Mouse (Mus musculus) midbrain, embryonic 10.5 days (tissue): ENCODE data around the gene Nkapd1. TPM values are rescaled to one million over a fixed set of nuclear protein-coding genes. Genes with fewer than 3 reads are reported as not detected.

ENCODE experiments used
- DNase-seq: peaks from one replicate; pipeline ENCODE4 v3.0.0-alpha.2; 2017; ENCODE audit warnings: low spot score
- H3K27ac ChIP-seq: fragments of 300-500 bp; sonication (generic); replicated peaks from 2 replicates; pipeline ENCODE4 v1.5.1; 2016; ENCODE audit warnings: mild to moderate bottlenecking
- H3K27me3 ChIP-seq: fragments of 300-500 bp; sonication (generic); 2 replicates; pipeline ENCODE4 v1.6.1; 2016; ENCODE audit warnings: low read depth, mild to moderate bottlenecking; ENCODE audit not compliant: poor library complexity, severe bottlenecking
- H3K36me3 ChIP-seq: fragments of 300-500 bp; sonication (generic); 2 replicates; pipeline ENCODE4 v1.6.1; 2016; ENCODE audit warnings: mild to moderate bottlenecking, moderate library complexity
- H3K4me1 ChIP-seq: fragments of 300-500 bp; sonication (generic); 2 replicates; pipeline ENCODE4 v1.6.1; 2016
- H3K4me3 ChIP-seq: fragments of 300-500 bp; sonication (generic); 2 replicates; pipeline ENCODE4 v1.5.1; 2016; ENCODE audit warnings: mild to moderate bottlenecking, moderate library complexity
- H3K9me3 ChIP-seq: fragments of 300-500 bp; sonication (generic); replicated peaks from 2 replicates; pipeline ENCODE4 v1.6.1; 2016; ENCODE audit warnings: mild to moderate bottlenecking
- WGBS: fragments of 180-500 bp; shearing (Covaris S2); methylation state at CpG from one replicate; pipeline ENCODE4 v1.1.7; 2016; 5-methylcytosine and 5-hydroxymethylcytosine counted together
- polyA plus RNA-seq: library from polyadenylated mRNA; unstranded; fragments of >200 nt; fragmentation: Nextera tagmentation; extraction: Ambion mirVana; gene quantifications from 2 replicates; pipeline ENCODE4 v1.2.1, GENCODE M21; 2016

Nkapd1 gene
- polyA plus RNA-seq = 19.9 and 20.2 TPM in 2 replicates

DNA sequence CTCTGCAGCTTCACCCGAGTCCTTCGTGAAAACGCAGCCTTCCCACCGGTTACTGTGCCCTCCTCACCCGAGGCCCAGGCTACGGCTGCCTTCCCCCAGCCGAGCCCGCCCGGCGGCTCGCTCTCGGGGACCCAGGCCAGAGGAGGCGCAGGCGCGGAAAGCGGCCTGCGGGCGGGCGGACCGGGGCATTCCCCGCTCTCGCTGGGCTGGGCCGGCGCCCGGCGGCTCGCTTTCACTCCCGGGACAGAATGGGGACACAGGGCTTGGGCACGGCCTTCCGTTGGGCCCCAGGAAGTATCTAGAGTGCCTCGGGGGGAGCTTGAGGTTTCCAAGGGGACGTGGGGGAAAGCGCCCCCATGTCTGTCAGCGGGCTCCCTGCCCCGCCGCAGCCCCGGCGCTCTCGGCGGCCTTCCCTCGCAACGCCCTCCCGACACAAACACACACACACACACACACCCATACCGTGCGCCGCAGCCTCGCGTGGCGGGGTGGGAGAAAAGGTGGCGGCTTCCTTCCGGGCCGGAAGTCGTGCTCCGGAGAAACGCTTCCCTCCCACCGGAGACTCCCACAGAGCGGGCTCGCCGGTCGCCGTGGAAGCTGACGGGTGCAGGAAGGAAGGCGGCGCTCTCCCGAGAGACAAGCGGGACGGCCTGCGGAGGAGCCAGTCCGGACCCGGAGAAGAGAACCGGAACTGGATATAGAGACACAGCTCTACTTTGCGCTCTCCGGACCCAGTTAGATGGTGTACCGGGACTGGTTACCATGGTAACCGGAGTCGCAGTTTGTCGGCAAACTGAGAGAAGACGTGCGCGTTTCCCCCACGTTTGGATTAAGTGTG, at the start of gene Nkapd1, which contains the start of gene Pih1d2:
Gene Nkapd1 (minus strand): TSS at position 699 of the 838 bp plus-strand sequence.
Gene Pih1d2 (plus strand): TSS at position 556 of the 838 bp plus-strand sequence.
- Histone ChIP-seq H3K4me1 (peaks cover 18% of the 10 kb centered on the region), H3K4me3 (peak within 1 kb of the TSS; percentile 89), H3K27ac (peak within 1 kb of the TSS; percentile 96), H3K36me3 (peaks cover 34% of the 10 kb centered on the region), H3K9me3 (no peaks in the 10 kb centered on the region), H3K27me3 (no peaks in the 10 kb centered on the region)
- DNase-seq = peak; percentile 87
- WGBS = under 1% methylated on average over 80 of the region's 81 CpGs

DNA sequence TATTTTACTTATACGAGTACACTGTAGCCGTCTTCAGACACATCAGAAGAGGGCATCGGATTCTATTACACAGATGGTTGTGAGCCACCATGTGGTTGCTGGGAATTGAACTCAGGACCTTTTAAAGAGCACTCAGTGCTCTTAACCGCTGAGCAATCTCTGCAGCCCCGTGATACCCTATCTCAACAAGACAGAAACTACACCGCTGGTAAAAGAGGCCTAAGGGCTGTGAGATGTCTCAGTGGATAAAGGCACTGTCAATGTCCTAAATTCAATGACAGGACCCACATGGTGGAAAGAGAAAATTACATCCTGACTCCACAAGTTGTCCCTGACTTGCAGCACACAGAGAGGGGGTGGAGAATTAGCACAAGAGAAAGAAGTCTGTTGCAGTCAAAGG, 49.2 kb upstream of the Nkapd1 start:
- H3K4me3 ChIP-seq = no peak overlapping the region
- no peaks in the 10 kb centered on the region for H3K9me3 ChIP-seq
- no peaks in the 10 kb centered on the region for H3K27me3 ChIP-seq
- no peaks in the 10 kb centered on the region for H3K4me1 ChIP-seq
- no peak for DNase-seq
- H3K36me3 ChIP-seq = peaks cover 32% of the 10 kb centered on the region
- WGBS = 91% methylated on average over 6 of the region's 6 CpGs
- H3K27ac ChIP-seq = no peak overlapping the region

DNA sequence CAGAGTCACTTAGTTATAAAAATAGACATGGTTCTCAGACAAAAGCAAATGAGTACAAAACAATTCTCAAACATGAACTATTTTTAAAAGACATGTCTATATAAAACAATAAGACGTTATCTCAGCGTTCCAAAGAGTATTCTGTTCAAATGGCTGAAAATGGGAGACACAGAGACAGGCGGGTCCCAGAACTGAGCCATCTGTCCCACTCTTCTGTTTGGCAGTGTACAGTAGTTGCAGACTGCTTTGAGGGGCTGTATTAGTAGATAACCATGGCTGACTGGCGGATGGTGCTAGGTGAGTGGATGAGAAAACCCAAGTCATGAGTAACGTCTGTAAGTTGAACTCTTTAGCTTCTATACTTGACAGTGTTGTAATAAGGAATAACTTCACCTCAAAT, 47.6 kb upstream of the Nkapd1 start:
- DNase-seq = no peak
- peaks cover 32% of the 10 kb centered on the region for H3K36me3 ChIP-seq
- WGBS = 94% methylated on average over 5 of the region's 5 CpGs

DNA sequence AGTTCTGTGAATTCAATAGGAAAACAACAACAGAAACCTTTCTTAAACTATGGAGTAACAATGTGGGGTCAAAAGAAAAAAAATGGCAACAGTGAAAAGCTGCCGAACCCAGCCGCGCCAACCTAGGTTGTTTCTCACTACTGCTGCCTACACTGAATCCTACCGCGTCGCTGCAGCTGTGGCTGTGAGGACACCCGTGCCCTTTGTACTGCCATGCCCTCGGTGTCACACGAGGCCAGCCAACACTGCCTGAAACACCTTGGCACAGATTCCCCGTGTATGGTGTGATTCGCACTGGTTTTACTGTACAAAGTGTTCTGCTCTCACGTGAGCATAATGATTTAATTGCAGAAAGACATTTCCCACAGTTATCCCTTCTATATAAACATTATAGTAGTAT, 43.2 kb upstream of the Nkapd1 start:
- no peak overlapping the region for H3K27ac ChIP-seq
- no peaks in the 10 kb centered on the region for H3K9me3 ChIP-seq
- peak; percentile 26 for DNase-seq
- H3K4me3 ChIP-seq = peak overlapping the region; percentile 96
- WGBS = 27% methylated on average over 12 of the region's 12 CpGs
- peaks cover 30% of the 10 kb centered on the region for H3K36me3 ChIP-seq
- no peaks in the 10 kb centered on the region for H3K27me3 ChIP-seq
- peaks cover 23% of the 10 kb centered on the region for H3K4me1 ChIP-seq

More for the DNA sequence above, 47.6 kb upstream of the Nkapd1 start:
- no peak overlapping the region for H3K27ac ChIP-seq
- no peaks in the 10 kb centered on the region for H3K27me3 ChIP-seq
- no peaks in the 10 kb centered on the region for H3K9me3 ChIP-seq
- H3K4me3 ChIP-seq = no peak overlapping the region
- H3K4me1 ChIP-seq = peaks cover 8% of the 10 kb centered on the region

DNA sequence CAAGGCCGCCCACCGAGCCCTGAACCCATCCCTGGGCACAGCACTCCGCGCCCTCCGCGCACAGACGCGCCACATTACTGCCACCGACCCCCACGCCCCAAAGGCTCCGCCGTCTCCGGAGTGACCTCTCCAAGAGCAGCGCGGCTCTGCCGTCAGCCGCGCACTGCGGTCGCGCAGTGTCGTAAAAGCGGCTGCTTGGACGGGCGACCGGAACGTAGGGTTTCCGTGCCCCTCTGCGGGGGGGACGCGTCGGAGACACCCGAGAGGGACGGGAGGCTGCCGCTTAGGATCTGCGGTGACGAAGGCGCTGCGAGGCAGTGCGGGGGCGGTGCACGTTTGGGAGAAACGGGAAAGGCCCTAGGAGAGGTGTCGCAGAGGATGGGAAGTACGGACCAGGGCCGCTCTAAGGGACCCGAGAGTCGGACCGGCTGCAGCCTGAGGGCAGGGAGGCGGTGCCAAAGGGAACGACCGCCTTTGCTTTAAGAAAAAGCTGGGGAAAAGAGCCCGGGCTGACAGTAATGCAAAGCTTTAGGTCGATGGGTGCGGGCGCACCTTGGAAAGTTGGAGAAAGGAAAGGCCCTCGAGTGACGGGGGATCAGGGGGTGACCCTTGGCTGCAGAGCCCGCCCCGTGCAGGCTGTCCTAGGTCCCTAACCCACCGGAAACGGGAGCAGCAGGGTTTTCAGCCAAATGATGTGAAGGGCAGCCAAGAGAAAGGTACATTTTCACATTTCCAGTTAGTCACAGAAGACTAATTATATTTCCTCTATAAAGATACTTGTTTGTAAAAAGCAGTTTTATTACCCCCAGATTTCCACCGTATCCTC, 42.3 kb upstream of the Nkapd1 start, which contains the start of gene Dlat:
Gene Dlat (minus strand): TSS at position 389 of the 826 bp plus-strand sequence.
- Histone ChIP-seq H3K4me1 (peaks cover 23% of the 10 kb centered on the region), H3K27me3 (no peaks in the 10 kb centered on the region), H3K4me3 (peak within 1 kb of the TSS; percentile 96), H3K9me3 (no peaks in the 10 kb centered on the region), H3K27ac (peak within 1 kb of the TSS; percentile 94), H3K36me3 (peaks cover 32% of the 10 kb centered on the region)
- DNase-seq = peak; percentile 91
- WGBS = under 1% methylated on average over 63 of the region's 63 CpGs

DNA sequence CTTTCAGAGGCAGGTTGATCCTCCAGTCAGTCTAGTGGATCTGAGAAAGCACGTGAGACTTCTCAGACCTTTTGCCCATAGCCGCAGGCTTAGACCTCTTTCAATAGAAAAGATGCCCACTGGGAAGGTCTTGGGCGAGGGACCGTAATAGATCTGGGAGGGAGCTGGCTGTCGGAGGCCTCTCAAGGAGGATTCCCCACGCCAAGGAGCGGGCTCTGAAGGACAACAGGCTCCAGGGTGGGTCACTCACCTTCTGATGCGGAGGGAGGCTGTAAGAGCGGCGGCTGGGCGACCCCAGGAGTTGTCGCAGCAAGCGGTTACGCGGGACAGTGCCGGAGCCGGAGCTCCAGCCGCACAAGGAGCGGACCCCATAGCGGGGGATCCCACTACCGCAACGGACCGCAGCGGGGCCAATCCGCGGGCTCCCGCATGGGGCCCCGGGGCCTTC, 41.7 kb upstream of the Nkapd1 start:
- H3K27ac ChIP-seq = peak overlapping the region; percentile 94
- WGBS = 2% methylated on average over 28 of the region's 28 CpGs

DNA sequence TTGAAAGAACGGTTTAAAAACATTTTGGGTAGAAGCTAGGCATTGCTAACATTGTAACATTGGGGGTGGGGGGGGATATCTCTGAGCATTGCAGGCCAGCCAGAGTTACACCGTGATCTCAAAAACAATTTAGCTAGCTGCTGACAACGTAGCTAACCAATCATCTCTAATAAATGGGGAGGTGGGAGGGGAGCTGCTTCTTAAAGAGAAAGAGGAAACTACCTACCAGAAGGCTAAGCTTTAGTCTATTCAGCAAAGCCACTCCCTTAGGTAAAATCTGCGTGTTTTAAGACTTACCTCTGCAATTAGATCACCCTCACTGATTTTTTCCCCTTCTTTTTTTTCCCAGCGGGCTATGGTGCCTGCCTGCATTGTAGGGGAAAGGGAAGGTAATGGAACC, 41.1 kb upstream of the Nkapd1 start:
- H3K9me3 ChIP-seq = no peaks in the 10 kb centered on the region
- 0 out of 2 replicates have a peak overlapping the region, but pooled peaks have one; percentile 94 for H3K27ac ChIP-seq
- DNase-seq = no peak
- WGBS = 46% methylated on average over 5 of the region's 5 CpGs
- peaks cover 23% of the 10 kb centered on the region for H3K4me1 ChIP-seq
- no peaks in the 10 kb centered on the region for H3K27me3 ChIP-seq
- H3K36me3 ChIP-seq = peaks cover 44% of the 10 kb centered on the region
- H3K4me3 ChIP-seq = peak overlapping the region; percentile 96

More for the DNA sequence above, 41.7 kb upstream of the Nkapd1 start:
- Histone ChIP-seq H3K27me3 (no peaks in the 10 kb centered on the region), H3K4me3 (peak overlapping the region; percentile 96), H3K4me1 (peaks cover 23% of the 10 kb centered on the region), H3K36me3 (peaks cover 38% of the 10 kb centered on the region), H3K9me3 (no peaks in the 10 kb centered on the region)
- no peak for DNase-seq

DNA sequence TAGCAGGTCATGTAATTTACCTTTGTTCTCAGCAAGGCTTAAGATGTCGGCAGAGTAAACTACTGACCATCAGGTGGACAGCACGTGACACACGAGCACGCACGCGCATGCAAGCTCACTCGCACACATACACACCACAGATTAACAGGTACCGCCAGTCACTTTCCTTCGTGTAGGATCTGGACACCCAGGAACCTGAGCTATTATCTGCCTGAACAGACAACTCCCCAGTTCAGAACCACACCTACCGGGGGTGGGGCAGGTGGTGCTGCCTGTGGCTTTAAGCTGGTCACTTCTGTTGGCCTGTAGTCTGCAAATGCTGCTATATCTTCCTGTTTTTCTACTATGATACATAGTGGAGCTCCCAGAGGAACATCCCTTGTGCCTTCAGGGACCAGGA, 33.2 kb upstream of the Nkapd1 start:
- 95% methylated on average over 10 of the region's 10 CpGs for WGBS
- Histone ChIP-seq H3K9me3 (no peaks in the 10 kb centered on the region), H3K27ac (no peak overlapping the region), H3K4me1 (no peaks in the 10 kb centered on the region), H3K27me3 (no peaks in the 10 kb centered on the region), H3K4me3 (no peak overlapping the region), H3K36me3 (peaks cover 98% of the 10 kb centered on the region)
- no peak for DNase-seq

DNA sequence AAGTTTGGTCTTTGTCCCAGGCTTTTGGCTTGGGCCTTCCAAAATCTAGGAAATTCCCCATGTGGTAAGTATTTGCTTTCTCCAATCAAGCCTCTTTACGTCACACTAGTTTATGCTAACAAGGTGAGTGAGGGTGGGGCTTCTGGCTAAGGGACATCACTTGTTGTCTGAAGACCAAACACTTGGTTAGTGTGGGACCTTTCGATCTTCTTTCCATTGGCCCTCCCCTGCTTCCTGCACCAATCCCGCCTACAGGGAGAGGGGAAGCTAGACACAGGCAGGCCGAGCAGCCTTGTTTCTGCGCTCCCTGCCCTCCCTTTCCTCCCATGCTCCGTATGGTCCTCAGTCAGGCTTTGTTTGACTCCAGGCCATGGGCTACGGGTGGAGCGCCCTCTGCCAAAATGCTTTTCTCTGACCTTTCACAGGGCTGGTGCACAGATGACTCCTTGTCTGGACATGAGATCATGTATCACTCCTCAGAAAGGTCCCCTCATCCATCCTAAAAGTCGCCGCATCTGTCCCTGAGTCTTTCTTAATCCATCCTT, 29.6 kb upstream of the Nkapd1 start:
- Histone ChIP-seq H3K4me1 (no peaks in the 10 kb centered on the region), H3K27ac (no peak overlapping the region), H3K36me3 (peaks cover 97% of the 10 kb centered on the region), H3K27me3 (no peaks in the 10 kb centered on the region), H3K4me3 (no peak overlapping the region), H3K9me3 (no peaks in the 10 kb centered on the region)
- no peak for DNase-seq
- WGBS = 84% methylated on average over 10 of the region's 10 CpGs

DNA sequence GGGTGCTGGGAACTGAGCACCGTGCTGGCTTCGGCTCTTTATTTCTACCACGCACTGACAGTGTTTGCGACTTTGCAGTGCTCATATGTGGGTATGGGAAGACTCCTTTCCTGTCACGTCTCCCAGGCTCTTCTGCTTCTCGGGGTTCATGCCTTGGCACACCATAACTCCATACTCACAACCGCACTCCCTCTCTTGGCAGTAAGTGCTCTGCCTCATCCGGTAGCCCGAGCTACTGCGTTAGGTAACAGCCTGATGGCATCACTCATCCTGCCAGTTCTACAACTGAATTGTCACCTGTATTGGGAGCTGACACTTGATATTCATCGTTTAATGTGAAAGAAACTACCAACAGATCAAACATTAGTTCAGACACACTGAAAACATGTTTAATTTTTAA, 17.0 kb upstream of the Nkapd1 start:
- Histone ChIP-seq H3K36me3 (peaks cover 75% of the 10 kb centered on the region), H3K27me3 (no peaks in the 10 kb centered on the region), H3K9me3 (no peaks in the 10 kb centered on the region), H3K4me3 (no peak overlapping the region), H3K4me1 (no peaks in the 10 kb centered on the region), H3K27ac (no peak overlapping the region)
- no peak for DNase-seq
- 97% methylated on average over 11 of the region's 11 CpGs for WGBS

DNA sequence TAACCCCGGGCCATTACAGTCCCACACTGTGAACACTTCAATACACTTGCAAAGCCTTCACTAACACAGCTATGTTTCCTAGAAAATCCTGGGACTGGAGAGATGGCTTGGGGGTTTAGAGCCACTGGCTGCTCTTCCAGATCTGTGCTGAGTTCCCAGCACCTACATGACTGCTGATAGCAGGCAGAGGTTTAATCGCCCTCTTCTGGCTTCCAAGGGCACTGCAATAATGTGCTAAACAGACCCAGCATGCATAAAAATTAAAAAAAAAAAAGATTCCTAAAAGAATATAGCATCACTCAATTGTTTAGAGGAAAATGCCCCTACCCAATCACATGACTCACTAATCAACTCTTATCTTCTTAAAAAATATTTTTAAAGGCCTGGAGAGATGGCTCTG, 15.8 kb upstream of the Nkapd1 start:
- Histone ChIP-seq H3K27ac (no peak overlapping the region), H3K4me1 (no peaks in the 10 kb centered on the region), H3K36me3 (peaks cover 63% of the 10 kb centered on the region), H3K27me3 (no peaks in the 10 kb centered on the region), H3K4me3 (no peak overlapping the region), H3K9me3 (no peaks in the 10 kb centered on the region)
- 54% methylated on average over 2 of the region's 2 CpGs for WGBS
- no peak for DNase-seq

DNA sequence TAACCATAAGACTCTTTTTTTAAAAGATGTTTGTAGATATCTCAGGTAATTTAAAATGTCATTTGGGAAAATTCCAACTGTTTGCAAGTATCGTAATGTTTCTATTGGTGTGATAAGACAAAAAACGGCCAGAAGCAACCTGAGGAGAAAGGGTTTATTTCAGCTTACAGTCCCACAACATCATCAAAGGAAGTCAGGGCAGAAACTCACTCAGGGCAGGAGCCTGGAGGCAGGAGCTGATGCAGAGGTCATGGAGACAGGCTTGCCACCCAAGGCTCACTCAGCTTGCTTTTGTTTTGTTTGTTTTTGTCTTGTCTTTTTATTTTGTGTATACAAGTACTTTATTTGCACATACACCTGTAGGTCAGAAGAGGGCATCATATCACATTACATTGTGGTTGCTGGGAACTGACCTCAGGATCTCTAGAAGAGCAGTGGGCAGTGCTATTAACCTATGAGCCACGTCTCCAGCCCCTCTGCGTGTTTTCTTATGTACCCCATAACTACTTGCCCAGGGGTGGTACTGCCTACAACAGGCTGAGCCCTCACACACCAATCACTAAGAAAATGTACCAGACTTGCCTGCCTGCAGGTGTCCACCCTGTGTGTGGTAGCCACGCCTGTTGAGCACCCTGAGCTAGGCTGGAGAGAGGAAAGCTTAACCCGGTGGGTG, 14.9 kb upstream of the Nkapd1 start:
- H3K9me3 ChIP-seq = no peaks in the 10 kb centered on the region
- peaks cover 54% of the 10 kb centered on the region for H3K36me3 ChIP-seq
- H3K4me1 ChIP-seq = no peaks in the 10 kb centered on the region
- no peak overlapping the region for H3K4me3 ChIP-seq
- no peak overlapping the region for H3K27ac ChIP-seq
- no peak for DNase-seq
- 91% methylated on average over 6 of the region's 6 CpGs for WGBS
- H3K27me3 ChIP-seq = no peaks in the 10 kb centered on the region
